Mouse (Mus musculus) right cerebral cortex, postnatal 25 days (tissue): ENCODE results near the gene Hba-a2.
"Not testable (repeated sequence)": the region's sequence is repeated elsewhere in the genome, so short reads cannot be mapped to it uniquely, and the experiment has no call there.

Experiments
- DNase-seq: peaks from one replicate; pipeline ENCODE4 v3.0.0; 2022

Gene Hba-a2

DNA sequence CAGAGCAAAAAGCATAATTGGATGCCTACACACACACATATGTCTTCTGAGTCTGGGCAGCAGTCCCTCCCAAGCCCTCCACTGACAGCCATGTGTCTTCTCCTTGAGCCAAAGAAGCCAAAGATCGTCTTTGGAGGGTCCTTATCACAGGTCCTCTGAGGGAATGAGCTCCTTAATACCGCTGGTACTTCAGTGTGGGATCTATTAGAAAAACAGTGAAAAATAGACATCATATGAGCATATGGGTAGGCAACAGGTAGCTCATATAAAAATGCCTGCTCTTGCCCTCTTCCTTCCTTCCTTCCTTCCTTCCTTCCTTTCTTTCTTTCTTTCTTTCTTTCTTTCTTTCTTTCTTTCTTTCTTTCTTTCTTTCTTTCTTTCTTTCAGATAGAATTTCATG lies 11.7 kb upstream of the Hba-a2 start:
- not testable (repeated sequence) for DNase-seq

DNA sequence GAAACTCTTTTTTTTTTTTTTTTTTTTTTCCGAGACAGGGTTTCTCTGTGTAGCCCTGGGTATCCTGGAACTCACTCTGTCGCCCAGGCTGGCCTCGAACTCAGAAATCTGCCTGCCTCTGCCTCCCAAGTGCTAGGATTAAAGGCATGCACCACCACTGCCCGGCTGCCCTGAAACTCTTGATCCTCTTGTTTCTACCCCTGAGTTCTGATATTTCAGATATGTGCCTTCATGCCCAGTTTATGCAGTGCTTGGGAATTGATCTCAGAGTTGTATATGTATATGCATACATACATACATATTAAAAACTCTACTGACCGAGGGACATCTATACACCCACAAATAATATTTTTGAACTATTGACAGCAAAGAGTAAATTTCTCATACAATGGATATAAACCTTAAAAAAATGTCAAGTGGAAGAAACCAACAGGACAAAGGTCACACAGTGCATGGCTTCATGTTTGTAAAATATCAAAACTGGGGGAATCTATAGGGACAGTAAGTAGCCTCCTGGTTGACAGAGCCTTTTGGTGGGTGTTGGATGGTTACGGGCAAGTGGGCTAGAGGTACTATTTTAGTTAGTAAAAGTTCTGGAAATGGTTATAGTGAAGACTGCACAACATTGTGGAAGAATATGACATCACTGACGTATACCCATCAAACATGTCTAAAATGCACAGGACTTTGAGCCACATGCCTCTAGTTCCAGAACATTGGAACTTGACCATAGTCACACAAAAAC lies 11.1 kb upstream of the Hba-a2 start:
- no peak for DNase-seq

DNA sequence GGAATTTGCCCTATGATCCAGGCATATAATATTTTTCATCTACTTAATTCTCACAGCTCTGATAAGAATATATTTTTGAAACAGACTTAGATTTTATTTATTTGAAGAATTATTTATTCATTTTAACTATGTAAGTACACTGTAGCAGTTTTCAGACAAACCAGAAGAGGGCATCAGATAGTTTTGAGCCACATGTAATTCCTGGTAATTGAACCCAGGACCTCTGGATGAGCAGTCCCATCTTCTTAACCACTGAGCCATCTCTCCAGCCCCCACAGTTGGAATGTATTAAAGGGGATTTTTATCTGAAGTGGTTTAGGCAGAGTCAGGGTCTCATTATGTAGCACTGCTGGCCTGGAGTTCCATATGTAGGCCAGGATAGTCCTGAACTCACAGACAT lies 10.4 kb upstream of the Hba-a2 start:
- DNase-seq: not testable (repeated sequence)

DNA sequence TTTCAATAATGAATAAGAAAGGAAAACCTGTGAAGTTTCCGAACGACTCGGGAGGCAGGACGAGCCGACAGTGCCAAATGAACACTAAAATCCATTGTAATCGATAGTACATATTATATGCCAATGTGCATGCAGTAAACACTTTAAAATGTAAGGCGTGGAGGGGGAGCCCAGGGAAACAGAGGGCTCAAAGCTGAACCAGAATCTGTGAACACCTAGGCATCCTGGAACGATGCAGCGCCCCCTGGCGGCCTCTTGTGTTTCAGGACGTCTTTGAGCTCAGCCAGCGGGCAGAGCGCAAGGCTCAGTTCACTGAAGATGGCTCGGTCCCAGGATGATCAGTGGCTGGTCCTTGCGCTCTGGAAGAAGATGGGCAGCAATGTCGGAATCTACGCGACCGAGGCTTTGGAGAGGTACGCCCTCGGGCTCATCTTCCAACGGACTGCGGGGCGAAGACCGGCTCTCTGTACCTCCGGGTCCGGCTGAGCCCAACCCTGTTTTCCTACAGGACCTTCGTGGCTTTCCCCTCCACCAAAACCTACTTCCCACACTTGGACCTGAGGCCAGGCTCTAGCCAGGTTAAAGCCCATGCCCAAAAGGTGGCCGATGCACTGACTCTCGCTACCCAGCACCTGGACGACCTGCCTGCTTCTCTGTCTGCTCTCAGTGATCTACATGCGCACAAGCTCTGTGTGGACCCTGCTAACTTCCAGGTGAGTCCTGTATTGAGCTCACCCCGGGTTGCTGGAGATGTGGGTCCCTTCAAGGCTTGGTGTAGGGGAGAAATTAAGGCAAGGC lies 9.4 kb upstream of the Hba-a2 start, which contains the start of gene Hbq1b:
TSS of gene Hbq1b (plus strand) at position 271 of the 798 bp plus-strand sequence.
- peak; percentile 73 for DNase-seq

DNA sequence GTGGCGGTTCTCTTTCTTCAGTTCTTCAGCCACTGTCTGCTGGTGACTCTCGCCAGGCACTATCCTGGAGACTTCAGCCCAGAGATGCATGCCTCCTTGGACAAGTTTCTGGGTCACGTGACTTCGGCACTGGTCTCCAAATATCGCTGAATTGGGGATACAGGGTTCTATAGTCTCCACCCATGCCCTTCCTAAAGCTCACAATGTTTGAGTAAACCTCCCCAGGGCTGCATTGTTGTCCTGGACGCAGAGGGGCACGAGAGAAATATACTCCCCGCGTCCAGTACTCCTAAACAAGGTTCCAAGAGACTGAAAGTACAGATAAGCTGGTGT lies 8.8 kb upstream of the Hba-a2 start:
- no peak for DNase-seq

GRCm38 (mm10) chr11:32292819-32293218 lies 3.5 kb upstream of the Hba-a2 start:
- DNase-seq: not testable (repeated sequence)

DNA sequence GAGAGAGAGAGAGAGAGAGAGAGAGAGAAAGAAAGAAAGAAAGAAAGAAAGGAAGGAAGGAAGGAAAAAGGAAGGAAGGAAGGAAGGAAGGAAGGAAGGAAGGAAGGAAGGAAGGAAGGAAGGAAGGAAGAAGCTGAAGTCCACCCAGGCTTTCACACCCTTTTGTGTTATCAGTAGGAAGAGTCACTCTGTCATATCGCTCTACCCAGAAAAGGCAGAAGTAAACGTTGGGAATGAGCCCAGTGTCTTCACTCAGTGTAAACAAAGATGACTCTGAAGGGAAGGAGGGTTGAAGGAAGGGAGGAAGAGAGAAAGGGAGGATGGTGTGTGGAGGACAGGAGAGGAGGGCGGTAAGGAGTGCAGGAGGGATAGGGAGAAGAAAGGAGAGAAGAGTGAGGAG lies 2.8 kb upstream of the Hba-a2 start:
- not testable (repeated sequence) for DNase-seq

DNA sequence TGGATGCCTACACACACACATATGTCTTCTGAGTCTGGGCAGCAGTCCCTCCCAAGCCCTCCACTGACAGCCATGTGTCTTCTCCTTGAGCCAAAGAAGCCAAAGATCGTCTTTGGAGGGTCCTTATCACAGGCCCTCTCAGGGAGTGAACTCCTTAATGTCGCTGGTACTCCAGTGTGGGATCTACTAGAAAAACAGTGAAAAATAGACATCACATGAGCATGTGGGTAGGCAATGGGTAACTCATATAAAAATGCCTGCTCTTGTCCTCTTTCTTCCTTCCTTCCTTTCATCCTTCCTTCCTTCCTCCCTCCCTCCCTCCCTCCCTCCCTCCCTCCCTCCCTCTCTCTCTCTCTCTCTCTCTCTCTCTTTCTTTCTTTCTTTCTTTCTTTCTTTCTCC lies 1.1 kb downstream of the Hba-a2 start:
- DNase-seq: not testable (repeated sequence)

- DNase-seq: no peak
These were observed 1.7 kb downstream of the Hba-a2 start for GRCm38 (mm10) chr11:32297866-32298531.

DNA sequence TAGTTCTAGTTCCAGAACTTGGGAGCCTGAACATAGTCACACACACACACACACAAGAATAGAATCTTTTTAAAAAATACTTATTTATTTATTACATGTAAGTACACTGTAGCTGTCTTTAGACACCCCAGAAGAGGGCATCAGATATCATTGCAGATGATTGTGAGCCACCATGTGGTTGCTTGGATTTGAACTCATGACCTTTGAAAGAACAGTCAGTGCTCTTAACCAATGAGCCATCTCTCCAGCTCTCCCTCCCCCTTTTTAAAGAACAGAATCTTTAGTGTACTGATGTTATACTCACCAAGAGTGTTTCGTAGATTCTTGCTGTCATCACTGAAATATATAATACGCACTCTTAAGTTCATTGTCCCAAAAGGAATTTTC lies 2.2 kb downstream of the Hba-a2 start:
- no peak for DNase-seq

DNA sequence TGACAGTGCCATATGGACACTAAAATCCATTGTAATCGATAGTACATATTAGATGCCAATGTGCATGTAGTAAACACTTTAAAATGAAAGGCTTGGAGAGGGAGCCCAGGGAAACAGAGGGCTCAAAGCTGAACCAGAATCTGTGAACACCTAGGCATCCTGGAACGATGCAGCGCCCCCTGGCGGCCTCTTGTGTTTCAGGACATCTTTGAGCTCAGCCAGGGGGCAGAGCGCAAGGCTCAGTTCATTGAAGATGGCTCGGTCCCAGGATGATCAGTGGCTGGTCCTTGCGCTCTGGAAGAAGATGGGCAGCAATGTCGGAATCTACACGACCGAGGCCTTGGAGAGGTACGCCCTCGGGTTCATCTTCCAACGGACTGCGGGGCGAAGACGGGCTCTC lies 3.6 kb downstream of the Hba-a2 start, which contains the start of gene Hbq1a:
TSS of gene Hbq1a (plus strand) at position 205 of the 400 bp plus-strand sequence.
- peak; percentile 54 for DNase-seq

- no peak for DNase-seq
These were observed 4.3 kb downstream of the Hba-a2 start for GRCm38 (mm10) chr11:32300279-32301267.

- DNase-seq: no peak
These were observed 5.2 kb downstream of the Hba-a2 start for GRCm38 (mm10) chr11:32301506-32301905.

DNA sequence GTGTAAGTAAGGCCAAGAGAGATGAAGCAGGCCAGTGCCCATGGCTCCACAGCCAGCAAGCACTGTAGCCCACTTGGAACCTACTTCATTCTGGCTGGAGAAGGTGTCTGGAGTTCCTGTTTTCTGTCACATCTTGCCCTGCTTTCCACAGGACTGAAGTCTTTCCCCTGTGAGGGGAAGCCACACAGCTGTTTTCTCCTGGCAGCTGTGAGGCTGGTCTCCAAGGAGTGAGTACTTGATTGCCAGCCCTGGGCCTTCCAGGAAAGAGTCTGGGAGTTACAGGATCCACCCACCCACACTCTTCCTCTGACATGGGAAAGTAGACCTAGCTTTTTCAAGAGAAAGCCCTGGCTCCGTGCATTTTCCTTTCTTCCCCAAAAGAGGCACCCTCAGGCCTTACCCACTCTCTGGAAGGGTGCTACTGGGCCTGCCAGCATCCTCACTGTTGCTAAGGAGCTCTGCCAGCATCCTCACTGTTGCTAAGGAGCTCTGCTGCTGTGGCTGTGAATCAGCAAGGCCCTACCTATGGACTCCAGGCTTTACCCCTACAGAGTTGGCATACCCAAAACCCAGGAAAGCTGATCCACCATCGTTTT lies 6.6 kb downstream of the Hba-a2 start:
- DNase-seq: peak; percentile 41

GRCm38 (mm10) chr11:32303455-32303854 lies 7.2 kb downstream of the Hba-a2 start:
- no peak for DNase-seq

- no peak for DNase-seq
These were observed 10.7 kb downstream of the Hba-a2 start for GRCm38 (mm10) chr11:32307006-32307405.

GRCm38 (mm10) chr11:32309446-32309845 lies 13.2 kb downstream of the Hba-a2 start:
- no peak for DNase-seq

- DNase-seq: no peak
These were observed 13.6 kb downstream of the Hba-a2 start for GRCm38 (mm10) chr11:32309928-32310327.

- DNase-seq: no peak
These were observed 19.7 kb downstream of the Hba-a2 start for GRCm38 (mm10) chr11:32316009-32316408.

DNA sequence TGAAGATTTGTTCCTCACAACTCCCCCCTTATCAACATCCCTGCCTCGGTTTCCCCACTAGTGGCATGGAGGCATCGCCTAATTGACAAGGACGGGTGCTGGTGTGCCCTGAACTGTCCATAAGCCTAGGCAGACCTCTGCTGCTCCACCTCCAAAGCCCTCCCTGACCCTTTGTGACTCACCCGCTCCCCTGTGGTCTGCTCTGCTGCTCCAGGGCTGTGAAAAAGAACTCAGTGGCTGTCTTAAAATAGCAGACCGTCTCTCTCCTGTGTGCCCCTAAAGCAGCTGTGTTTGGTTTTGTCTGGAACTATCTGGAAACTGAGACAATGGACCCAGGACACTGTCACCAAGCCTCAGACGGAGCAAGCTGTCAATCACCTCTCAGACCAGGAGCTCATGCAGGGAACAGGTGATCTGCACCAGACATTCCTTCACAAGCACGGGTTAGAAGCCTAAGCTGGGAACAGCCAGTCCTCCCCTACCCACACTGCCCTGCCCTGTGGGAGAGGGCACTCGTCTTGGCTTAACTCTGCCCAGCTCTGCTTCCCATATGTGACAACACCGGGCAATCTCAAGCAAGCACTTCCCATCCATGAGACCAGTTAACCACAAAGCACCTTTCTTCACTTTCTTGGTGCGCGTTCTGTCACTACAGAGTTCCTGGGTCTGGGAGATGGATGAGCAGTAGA lies 24.4 kb downstream of the Hba-a2 start:
- no peak for DNase-seq

- peak; percentile 51 for DNase-seq
These were observed 24.9 kb downstream of the Hba-a2 start for GRCm38 (mm10) chr11:32321196-32321565.
